Mouse (Mus musculus): ENCODE measurements around the gene 1700018F24Rik. TPM values are rescaled to one million over a fixed set of nuclear protein-coding genes. Genes with fewer than 3 reads are reported as not detected.

Gene 1700018F24Rik
- polyA plus RNA-seq, 1 experiment: not detected

- H3K4me3 ChIP-seq (ENCODE audit: insufficient read depth, poor library complexity, severe bottlenecking): no peak overlapping the region
- TF ChIP-seq MYOG (IDR thresholded peaks at IDR 0.05; ENCODE audit: control insufficient read depth, extremely low read depth, insufficient read length): no peak
- no peak for TF ChIP-seq FOSL1 (IDR thresholded peaks at IDR 0.05; ENCODE audit: insufficient read depth, low read length, poor library complexity, severe bottlenecking)
- TF ChIP-seq MYOD1 (IDR thresholded peaks at IDR 0.05; ENCODE audit: control insufficient read depth, insufficient read length, low read depth): no peak
- TF ChIP-seq USF1 (IDR thresholded peaks at IDR 0.05; ENCODE audit: low read depth): no peak
- no peak for TF ChIP-seq CEBPB (IDR thresholded peaks at IDR 0.05; ENCODE audit: low read depth)
- no peak for TF ChIP-seq MAX (IDR thresholded peaks at IDR 0.05)
- peaks cover 53% of the 10 kb centered on the region for H3K79me3 ChIP-seq (ENCODE audit: low read depth)
- no peak overlapping the region for H3ac ChIP-seq (ENCODE audit: control insufficient read depth, insufficient read length, low read depth)
- no peaks in the 10 kb centered on the region for H3K27me3 ChIP-seq (ENCODE audit: control insufficient read depth, insufficient read depth, insufficient read length)
- H3K36me3 ChIP-seq (ENCODE audit: control insufficient read depth, insufficient read depth): peaks cover 29% of the 10 kb centered on the region
- peaks cover 69% of the 10 kb centered on the region for H3K79me2 ChIP-seq (ENCODE audit: control insufficient read depth, insufficient read depth)
These were observed 45.4 kb downstream of the 1700018F24Rik start for GRCm38 (mm10) chr5:145088186-145088585.

GRCm38 (mm10) chr5:145089878-145090277, 47.1 kb downstream of the 1700018F24Rik start:
- H3K27me3 ChIP-seq (ENCODE audit: control insufficient read depth, insufficient read depth, insufficient read length): no peaks in the 10 kb centered on the region

More at GRCm38 (mm10) chr5:145089878-145090277, 47.1 kb downstream of the 1700018F24Rik start:
- Histone ChIP-seq H3ac (ENCODE audit: control insufficient read depth, insufficient read length, low read depth) (no peak overlapping the region), H3K79me3 (ENCODE audit: low read depth) (peaks cover 43% of the 10 kb centered on the region), H3K79me2 (ENCODE audit: control insufficient read depth, insufficient read depth) (peaks cover 58% of the 10 kb centered on the region), H3K4me3 (ENCODE audit: insufficient read depth, poor library complexity, severe bottlenecking) (no peak overlapping the region), H3K36me3 (ENCODE audit: control insufficient read depth, insufficient read depth) (peaks cover 41% of the 10 kb centered on the region)
- TF ChIP-seq MYOD1 (IDR thresholded peaks at IDR 0.05; ENCODE audit: control insufficient read depth, insufficient read length, low read depth) (no peak), CEBPB (IDR thresholded peaks at IDR 0.05; ENCODE audit: low read depth) (no peak), CTCF (IDR thresholded peaks at IDR 0.05; ENCODE audit: control insufficient read depth, insufficient read depth, insufficient read length) (no peak), FOSL1 (IDR thresholded peaks at IDR 0.05; ENCODE audit: insufficient read depth, low read length, poor library complexity, severe bottlenecking) (no peak)

Other genes with a start within 250 kb of the 1700018F24Rik start
- 39.1 TPM for gene Smurf1, start 77.1 kb upstream of the 1700018F24Rik start, polyA plus RNA-seq (2012; fragmentation: generic; extraction: Trizol)
- gene Gm4871, start 10.2 kb upstream of the 1700018F24Rik start, polyA plus RNA-seq (2012; fragmentation: generic; extraction: Trizol): not detected
- gene Arpc1a, start 40.8 kb downstream of the 1700018F24Rik start, polyA plus RNA-seq (2012; fragmentation: generic; extraction: Trizol): 91.7 TPM
- gene Kpna7, start 41.0 kb downstream of the 1700018F24Rik start, polyA plus RNA-seq (2012; fragmentation: generic; extraction: Trizol): not detected
- gene Arpc1b, start 71.2 kb downstream of the 1700018F24Rik start, polyA plus RNA-seq (2012; fragmentation: generic; extraction: Trizol): 741 TPM
- gene Pdap1, start 97.2 kb downstream of the 1700018F24Rik start, polyA plus RNA-seq (2012; fragmentation: generic; extraction: Trizol): 136 TPM
- gene Bud31, start 97.4 kb downstream of the 1700018F24Rik start, polyA plus RNA-seq (2012; fragmentation: generic; extraction: Trizol): 175 TPM
- 14.5 TPM for gene Ptcd1, start 124.1 kb downstream of the 1700018F24Rik start, polyA plus RNA-seq (2012; fragmentation: generic; extraction: Trizol)
- 47.7 TPM for gene Cpsf4, start 124.2 kb downstream of the 1700018F24Rik start, polyA plus RNA-seq (2012; fragmentation: generic; extraction: Trizol)
- 643 TPM for gene Atp5j2, start 149.1 kb downstream of the 1700018F24Rik start, polyA plus RNA-seq (2012; fragmentation: generic; extraction: Trizol)
- 2.0 TPM for gene Zkscan14, start 158.9 kb downstream of the 1700018F24Rik start, polyA plus RNA-seq (2012; fragmentation: generic; extraction: Trizol)
- gene Zkscan5, start 161.6 kb downstream of the 1700018F24Rik start, polyA plus RNA-seq (2012; fragmentation: generic; extraction: Trizol): 3.6 TPM
- 7.7 TPM for gene Zfp655, start 188.7 kb downstream of the 1700018F24Rik start, polyA plus RNA-seq (2012; fragmentation: generic; extraction: Trizol)
- gene Zscan25, start 237.5 kb downstream of the 1700018F24Rik start, polyA plus RNA-seq (2012; fragmentation: generic; extraction: Trizol): 10.4 TPM

Data from C2C12 (cell line).